Mouse (Mus musculus): Measurements from ENCODE around the gene Rab4a.

Gene Rab4a

DNA sequence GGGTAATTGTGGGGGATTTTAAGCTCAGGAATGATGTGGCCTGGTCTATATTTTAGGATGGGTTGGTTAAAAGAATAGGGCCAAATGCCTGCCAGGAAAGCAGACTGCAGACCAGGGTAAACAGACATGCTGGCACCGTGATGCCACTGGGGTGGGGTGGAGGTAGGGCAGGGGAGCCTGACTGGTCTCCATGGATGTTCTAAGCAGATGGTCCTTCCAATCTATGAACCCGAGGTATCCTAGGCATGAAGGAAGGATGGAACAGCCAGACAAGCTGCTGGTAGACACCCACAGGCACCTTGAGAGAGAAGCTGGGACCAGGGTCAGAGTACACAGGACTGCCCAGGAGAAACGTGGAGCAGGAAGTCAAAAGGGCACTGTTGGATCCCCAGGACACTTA lies 41.8 kb downstream of the Rab4a start:
- no peak for DNase-seq (ENCODE audit: inconsistent ontology term)

GRCm38 (mm10) chr8:123849352-123849751 lies 43.6 kb downstream of the Rab4a start:
- DNase-seq (ENCODE audit: inconsistent ontology term): no peak

GRCm38 (mm10) chr8:123851590-123851989 lies 45.8 kb downstream of the Rab4a start:
- DNase-seq (ENCODE audit: inconsistent ontology term): no peak

- no peak for DNase-seq (ENCODE audit: inconsistent ontology term)
Observed at GRCm38 (mm10) chr8:123854252-123854651, 48.5 kb downstream of the Rab4a start.

GRCm38 (mm10) chr8:123854733-123855475 lies 49.1 kb downstream of the Rab4a start:
- no peak for DNase-seq (ENCODE audit: inconsistent ontology term)

DNA sequence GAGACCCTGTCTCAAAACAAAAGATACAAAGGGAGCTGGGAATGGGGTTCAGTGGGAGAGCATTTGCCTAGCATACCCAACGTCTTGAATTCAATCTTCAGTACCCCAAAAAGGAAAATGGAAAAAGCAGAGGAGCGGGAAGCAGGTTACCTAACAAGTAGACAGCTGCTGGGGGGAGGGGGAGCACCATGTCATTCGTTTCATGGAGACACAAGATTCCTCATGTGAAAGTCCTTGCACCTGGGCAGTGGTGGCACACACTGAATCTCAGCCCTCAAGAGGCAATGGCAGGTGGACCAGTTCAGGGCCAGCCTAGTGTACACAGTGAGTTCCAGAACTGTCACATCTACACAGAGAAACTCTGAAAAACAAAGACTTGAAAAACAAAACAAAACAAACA lies 51.6 kb downstream of the Rab4a start:
- no peak for DNase-seq (ENCODE audit: inconsistent ontology term)

GRCm38 (mm10) chr8:123858574-123858940 lies 52.8 kb downstream of the Rab4a start:
- DNase-seq (ENCODE audit: inconsistent ontology term): peak; percentile 38

DNA sequence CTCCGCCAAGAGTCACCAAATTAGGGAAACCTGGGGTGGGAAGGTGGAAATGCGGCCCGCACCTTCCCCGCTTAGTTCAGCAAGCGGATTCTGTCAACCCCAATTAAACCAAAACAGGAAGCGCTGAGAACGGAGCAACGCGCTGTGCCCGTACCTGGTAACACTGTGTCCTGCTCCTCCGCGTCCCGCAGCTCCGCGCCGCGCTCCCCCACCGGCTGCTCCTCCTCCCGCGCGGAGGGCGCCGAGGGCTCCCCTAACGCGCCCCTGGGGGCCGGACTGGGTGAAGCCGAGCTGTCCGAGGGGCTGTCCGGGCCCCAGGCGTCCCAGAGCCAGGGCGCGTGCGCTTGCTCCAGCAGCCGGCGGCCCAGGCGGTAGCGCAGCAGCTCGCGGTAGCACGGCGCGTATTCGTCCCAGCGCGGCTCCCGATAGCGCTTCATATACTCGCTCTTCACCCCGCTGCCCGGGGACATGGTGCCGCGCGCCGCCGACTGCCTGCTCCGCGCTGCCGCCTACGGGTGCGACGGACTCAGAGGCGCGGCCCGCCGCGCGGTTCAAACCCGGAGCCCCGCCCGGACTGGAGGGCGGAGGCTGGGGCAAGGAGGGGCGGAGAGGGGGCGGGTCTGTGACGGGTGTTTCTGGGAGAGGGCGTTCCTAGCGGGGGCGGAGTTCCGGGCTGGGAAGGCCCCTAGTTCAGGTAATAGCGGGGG lies 53.3 kb downstream of the Rab4a start:
- peak; percentile 97 for DNase-seq (ENCODE audit: inconsistent ontology term)

- DNase-seq (ENCODE audit: inconsistent ontology term): no peak
Observed at GRCm38 (mm10) chr8:123859648-123860259, 54.0 kb downstream of the Rab4a start, which contains the start of gene Ccsap. TSS of gene Ccsap (minus strand) at chr8:123860209.

GRCm38 (mm10) chr8:123860386-123860785 lies 54.6 kb downstream of the Rab4a start:
- no peak for DNase-seq (ENCODE audit: inconsistent ontology term)

DNA sequence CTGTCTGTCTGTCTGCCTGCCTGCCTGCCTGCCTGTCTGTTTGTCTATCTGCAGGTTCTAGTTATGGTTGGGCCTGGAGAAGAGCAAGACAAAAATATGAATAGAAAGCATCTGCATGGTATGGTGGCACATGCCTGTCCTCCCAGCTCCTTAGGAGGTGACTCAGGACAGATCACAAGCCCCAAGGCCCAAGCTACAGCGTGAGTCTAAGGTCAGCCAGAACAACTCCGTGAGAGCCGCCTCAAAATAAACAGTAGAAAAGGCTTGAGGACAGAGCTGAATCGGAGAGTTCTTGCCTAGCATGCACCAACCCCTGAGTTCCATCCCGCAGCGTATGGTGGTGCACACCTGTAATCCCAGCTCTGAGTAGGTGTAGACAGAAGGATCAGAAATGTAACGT lies 60.0 kb downstream of the Rab4a start:
- DNase-seq (ENCODE audit: inconsistent ontology term): no peak

DNA sequence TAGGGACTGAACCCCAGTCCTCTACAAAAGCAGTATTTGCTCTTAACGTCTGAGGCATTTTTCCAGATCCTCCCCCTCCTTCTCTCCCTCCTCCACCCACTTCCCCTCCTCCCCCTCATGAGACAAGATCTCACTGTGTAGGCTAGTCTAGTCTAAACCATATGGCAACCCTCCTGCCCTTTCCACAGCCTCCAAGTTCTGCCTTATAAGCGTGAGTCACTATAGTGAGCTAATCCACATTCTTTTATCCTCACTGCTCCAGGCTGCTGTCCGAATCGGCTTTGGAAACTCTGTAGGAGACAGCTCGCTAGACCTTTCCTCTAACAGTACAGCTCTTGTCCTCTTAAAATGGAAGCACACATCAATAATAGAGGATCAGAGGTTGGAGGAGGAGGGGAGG lies 61.2 kb downstream of the Rab4a start:
- DNase-seq (ENCODE audit: inconsistent ontology term): peak; percentile 65

DNA sequence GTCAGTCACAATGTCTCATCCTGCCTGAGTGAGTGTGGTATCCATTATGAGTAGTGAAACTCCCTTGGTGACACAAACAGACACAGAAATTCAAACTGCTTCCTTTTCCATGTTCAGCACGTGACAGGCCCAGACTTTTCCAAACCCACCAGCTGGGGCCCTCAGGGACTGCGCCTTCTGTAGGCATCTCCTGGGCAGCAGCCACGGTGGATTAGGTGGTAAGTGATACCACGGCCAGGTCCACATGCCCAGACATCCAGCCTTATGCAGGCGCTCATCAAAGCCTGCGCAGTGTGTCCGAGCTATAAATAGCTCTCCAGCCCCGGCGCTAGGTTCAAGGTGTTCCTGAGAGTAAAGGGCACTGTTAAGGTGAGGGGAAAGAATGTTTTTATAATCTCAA lies 66.3 kb downstream of the Rab4a start:
- DNase-seq (ENCODE audit: inconsistent ontology term): no peak

GRCm38 (mm10) chr8:123873364-123873763 lies 67.6 kb downstream of the Rab4a start:
- DNase-seq (ENCODE audit: inconsistent ontology term): no peak

GRCm38 (mm10) chr8:123874324-123874723 lies 68.5 kb downstream of the Rab4a start:
- no peak for DNase-seq (ENCODE audit: inconsistent ontology term)

- DNase-seq (ENCODE audit: inconsistent ontology term): no peak
Observed at GRCm38 (mm10) chr8:123877865-123878264, 72.1 kb downstream of the Rab4a start.

DNA sequence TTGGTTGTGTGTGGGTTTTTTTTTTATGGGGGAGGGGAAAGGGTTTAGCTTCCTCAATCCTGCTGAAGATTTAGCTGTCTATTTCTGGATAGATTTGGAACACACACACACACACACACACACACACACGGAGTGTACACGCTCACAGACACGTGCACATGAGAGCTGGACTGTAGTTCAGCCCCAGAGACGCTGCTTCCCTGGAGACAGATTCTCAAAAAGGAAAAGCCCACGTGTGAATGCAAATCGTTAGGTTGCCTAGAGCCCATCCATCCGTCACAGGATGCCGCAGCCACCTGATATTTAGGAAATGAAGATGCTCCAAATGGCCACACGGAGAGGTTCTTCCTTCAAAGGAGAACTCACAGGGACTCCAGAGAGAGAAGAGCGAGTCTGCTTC lies 74.5 kb downstream of the Rab4a start:
- DNase-seq (ENCODE audit: inconsistent ontology term): no peak

DNA sequence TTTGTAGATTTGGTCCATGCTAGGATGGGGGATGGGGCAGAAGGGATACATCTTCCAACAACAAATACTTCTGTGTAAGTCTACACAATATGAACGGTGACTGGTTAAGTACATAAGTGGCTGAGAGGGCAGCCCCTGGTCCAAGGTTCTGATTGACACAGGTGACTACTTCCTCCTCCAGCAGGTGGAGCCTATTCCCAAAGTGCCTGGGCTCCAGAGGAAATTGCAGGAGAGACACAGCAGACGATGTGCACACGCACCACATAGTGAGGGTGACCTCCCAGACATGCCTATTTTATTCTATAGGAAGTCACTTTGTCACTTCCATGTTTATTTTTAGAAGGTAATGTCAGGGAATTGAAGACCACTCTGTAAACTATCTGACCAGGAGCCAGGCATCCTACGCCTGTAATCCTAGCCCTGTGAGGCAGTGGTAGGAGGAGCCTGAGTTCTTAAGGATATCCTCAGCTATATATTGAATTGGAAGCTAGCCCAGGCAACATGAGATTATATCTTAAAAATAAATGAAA lies 75.1 kb downstream of the Rab4a start:
- no peak for DNase-seq (ENCODE audit: inconsistent ontology term)

GRCm38 (mm10) chr8:123882412-123882811 lies 76.6 kb downstream of the Rab4a start:
- DNase-seq (ENCODE audit: inconsistent ontology term): no peak

- no peak for DNase-seq (ENCODE audit: inconsistent ontology term)
Observed at GRCm38 (mm10) chr8:123883094-123883493, 77.3 kb downstream of the Rab4a start.

Data from Muller cell, postnatal 12 days (primary cell).